Mouse (Mus musculus): ENCODE data around the gene Basp1. TPM values are rescaled to one million over a fixed set of nuclear protein-coding genes. Genes with fewer than 3 reads are reported as not detected.

The Basp1 gene
- polyA plus RNA-seq, 1 experiment from 2014 or later: 146 TPM

DNA sequence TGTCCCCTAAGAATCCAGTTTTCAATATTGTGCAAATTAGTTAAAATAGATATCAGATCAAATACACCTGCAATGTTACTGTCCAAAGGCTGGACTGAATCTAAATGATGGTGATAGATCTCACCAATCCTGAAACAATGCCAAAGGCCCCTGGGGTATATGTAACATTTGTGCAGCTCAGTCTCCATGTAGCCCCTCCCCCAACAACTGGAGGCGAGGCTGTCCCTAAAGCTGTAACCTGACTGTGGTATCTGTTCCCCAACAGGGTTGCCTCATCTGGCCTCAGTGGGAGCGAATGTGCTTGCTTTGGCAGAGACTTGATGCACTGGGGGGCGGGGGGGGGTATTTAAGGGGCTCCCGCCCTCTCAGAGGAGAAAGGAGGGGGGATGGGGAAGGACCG lies 52.7 kb downstream of the Basp1 start:
- H3K4me1 ChIP-seq: peaks cover 24% of the 10 kb centered on the region; the same call in 1 of the 2 replicates
- H3K27me3 ChIP-seq: no peaks in the 10 kb centered on the region
- no peak overlapping the region for H3K4me3 ChIP-seq
- H3K4me2 ChIP-seq (replicated peaks): no peak overlapping the region
- no peak for ATAC-seq (ENCODE audit: insufficient number of reproducible peaks, insufficient read depth, low FRiP score, low TSS enrichment)
- WGBS: 48% methylated on average over 5 of the region's 5 CpGs
- H3K27ac ChIP-seq: no peak overlapping the region
- 0 out of 2 replicates have a peak, but pooled peaks cover 4% of the 10 kb centered on the region for H3K36me3 ChIP-seq
- H3K9me3 ChIP-seq: no peaks in the 10 kb centered on the region
- H3K9ac ChIP-seq: no peak overlapping the region

DNA sequence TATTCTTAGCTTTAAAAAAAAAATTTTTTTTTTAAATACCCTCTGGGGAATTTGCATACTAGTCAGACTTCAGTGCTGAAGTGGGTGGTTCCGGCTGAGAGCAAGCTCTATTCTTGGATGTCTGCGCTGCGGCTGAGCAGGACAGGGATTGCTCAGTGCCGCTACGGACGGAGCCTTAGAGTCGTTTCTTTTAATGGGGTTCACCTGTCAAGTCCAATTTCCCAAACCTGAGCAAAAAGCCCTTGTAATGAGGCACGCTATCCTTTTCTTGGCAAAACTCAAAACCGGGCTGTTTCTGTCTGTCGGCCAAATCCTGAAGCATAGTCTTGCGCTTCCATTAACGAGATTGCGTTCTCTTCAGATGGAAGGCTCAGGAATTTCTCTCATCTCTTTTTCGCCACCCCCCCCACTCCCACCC lies 54.9 kb downstream of the Basp1 start:
- Histone ChIP-seq H3K4me1 (peaks cover 13% of the 10 kb centered on the region; the same call in 1 of the 2 replicates), H3K4me3 (no peak overlapping the region), H3K9me3 (no peaks in the 10 kb centered on the region), H3K4me2 (replicated peaks) (peak overlapping the region; percentile 12; the same call in 1 of the 2 replicates), H3K27ac (no peak overlapping the region), H3K9ac (no peak overlapping the region), H3K27me3 (no peaks in the 10 kb centered on the region), H3K36me3 (no peaks in the 10 kb centered on the region)
- no peak for ATAC-seq (ENCODE audit: insufficient number of reproducible peaks, insufficient read depth, low FRiP score, low TSS enrichment)
- 32% methylated on average over 14 of the region's 14 CpGs for WGBS

DNA sequence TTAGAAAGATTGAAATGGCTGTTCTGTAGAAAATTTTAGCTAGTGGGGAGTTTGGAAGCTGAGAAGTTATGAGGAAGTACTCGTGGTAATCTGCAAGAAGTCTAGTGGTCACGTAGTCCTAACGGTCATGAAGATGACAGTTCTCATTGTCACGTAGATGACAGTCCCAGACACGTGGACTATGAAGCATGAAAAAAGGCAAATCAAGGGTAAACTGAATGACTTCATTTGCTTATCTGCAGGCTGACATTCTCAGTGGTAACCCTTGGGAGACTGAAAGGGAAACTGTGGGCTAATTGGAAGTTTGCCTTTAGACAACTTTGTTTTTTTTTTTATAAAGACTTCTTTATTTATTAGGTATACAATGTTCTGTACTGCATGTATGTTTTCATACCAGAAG lies 58.2 kb downstream of the Basp1 start:
- Histone ChIP-seq H3K9ac (no peak overlapping the region), H3K27ac (no peak overlapping the region), H3K27me3 (no peaks in the 10 kb centered on the region), H3K9me3 (no peaks in the 10 kb centered on the region), H3K36me3 (no peaks in the 10 kb centered on the region), H3K4me2 (replicated peaks) (no peak overlapping the region), H3K4me1 (peaks cover 5% of the 10 kb centered on the region; the same call in 1 of the 2 replicates), H3K4me3 (no peak overlapping the region)
- 86% methylated on average over 5 of the region's 5 CpGs for WGBS
- no peak for ATAC-seq (ENCODE audit: insufficient number of reproducible peaks, insufficient read depth, low FRiP score, low TSS enrichment)

DNA sequence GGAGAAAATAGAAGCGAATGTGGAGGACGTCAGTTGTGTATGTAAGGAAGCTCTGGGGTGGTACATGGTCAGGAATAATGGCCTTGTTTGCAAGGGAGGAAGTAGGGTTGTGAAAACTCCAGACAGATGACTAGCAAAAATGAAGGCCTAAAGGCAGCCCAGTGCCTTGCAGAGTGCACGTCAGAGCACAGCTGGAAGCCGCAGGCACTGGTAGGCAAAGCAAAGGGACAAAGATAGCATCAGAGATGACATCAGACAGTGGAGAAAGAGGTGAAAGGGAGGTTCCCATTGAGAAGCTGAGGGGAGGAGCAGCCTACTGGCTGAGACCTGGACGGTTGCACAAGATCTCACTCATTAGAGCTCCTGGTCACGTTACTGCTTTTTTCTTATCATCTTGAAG lies 58.8 kb downstream of the Basp1 start:
- H3K9me3 ChIP-seq: no peaks in the 10 kb centered on the region
- H3K4me1 ChIP-seq: no peaks in the 10 kb centered on the region
- no peak overlapping the region for H3K9ac ChIP-seq
- H3K27ac ChIP-seq: no peak overlapping the region
- 77% methylated on average over 6 of the region's 6 CpGs for WGBS
- H3K27me3 ChIP-seq: no peaks in the 10 kb centered on the region
- no peaks in the 10 kb centered on the region for H3K36me3 ChIP-seq
- H3K4me2 ChIP-seq (replicated peaks): no peak overlapping the region
- no peak overlapping the region for H3K4me3 ChIP-seq
- no peak for ATAC-seq (ENCODE audit: insufficient number of reproducible peaks, insufficient read depth, low FRiP score, low TSS enrichment)

DNA sequence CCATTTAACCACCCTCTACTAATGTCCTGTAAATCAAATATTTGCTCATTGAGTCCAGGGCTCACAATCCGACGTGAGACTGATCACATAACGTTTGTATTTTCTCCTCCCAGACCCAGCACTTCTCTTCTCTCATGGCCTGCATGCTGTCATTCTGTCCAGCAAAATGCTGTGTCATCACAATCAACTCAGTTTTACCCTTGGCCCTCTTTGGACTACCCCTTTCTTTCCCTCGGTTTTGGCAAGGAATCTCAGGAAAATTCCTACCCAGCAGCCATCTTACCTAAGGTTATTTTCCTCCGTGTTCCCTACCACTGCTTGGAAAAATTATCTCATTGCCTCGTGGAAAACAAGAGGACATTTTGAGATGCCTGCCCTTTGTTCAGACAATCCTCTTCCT lies 60.1 kb downstream of the Basp1 start:
- Histone ChIP-seq H3K4me1 (no peaks in the 10 kb centered on the region), H3K9me3 (no peaks in the 10 kb centered on the region), H3K9ac (no peak overlapping the region), H3K27me3 (no peaks in the 10 kb centered on the region), H3K4me2 (replicated peaks) (no peak overlapping the region), H3K36me3 (no peaks in the 10 kb centered on the region), H3K27ac (no peak overlapping the region), H3K4me3 (no peak overlapping the region)
- no peak for ATAC-seq (ENCODE audit: insufficient number of reproducible peaks, insufficient read depth, low FRiP score, low TSS enrichment)
- 88% methylated on average over 6 of the region's 6 CpGs for WGBS

DNA sequence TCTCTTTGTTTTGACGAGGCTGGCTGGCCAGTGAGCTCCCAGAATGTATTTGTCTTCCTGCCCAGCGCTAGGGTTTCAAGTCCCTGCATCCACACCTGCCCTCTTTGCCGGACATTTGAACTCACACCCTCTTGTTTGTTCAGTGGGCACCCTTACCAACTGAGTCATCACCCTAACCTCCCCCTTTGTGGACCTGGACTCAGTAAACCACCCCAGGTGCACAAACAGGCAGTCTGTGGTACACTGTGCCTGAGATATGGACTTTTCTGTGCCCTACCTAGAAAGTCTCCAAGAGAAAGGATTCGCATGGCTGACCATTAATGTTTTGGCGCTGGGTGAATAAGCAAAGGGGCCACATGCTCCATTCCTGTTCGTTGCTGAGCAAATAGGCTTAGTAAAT lies 70.3 kb downstream of the Basp1 start:
- no peaks in the 10 kb centered on the region for H3K4me1 ChIP-seq
- H3K27me3 ChIP-seq: no peaks in the 10 kb centered on the region
- no peak overlapping the region for H3K27ac ChIP-seq
- H3K9ac ChIP-seq: no peak overlapping the region
- H3K36me3 ChIP-seq: no peaks in the 10 kb centered on the region
- no peak for ATAC-seq (ENCODE audit: insufficient number of reproducible peaks, insufficient read depth, low FRiP score, low TSS enrichment)
- no peak overlapping the region for H3K4me2 ChIP-seq (replicated peaks)
- WGBS: 77% methylated on average over 6 of the region's 6 CpGs
- H3K4me3 ChIP-seq: no peak overlapping the region
- no peaks in the 10 kb centered on the region for H3K9me3 ChIP-seq

DNA sequence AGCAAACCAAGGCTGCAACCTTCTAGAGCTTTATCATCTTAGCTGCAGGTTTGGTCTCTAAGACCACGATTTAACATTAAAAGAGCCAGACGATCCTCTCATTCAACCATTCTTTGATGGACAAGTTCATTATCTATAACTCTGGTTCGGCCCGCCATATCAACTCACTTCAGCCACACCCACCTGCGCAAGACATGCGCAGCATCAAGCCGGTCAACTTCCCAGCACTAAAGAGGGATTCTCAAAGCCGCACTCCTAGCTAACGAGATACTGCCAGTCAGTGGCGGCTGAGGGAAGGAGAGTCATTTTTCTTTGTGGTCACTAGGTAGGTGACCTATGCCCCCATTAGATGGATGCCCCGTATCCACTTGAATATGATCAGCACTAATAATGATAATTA lies 78.3 kb downstream of the Basp1 start:
- Histone ChIP-seq H3K9me3 (no peaks in the 10 kb centered on the region), H3K4me3 (no peak overlapping the region), H3K4me2 (replicated peaks) (no peak overlapping the region), H3K9ac (no peak overlapping the region), H3K36me3 (no peaks in the 10 kb centered on the region), H3K27me3 (no peaks in the 10 kb centered on the region), H3K27ac (no peak overlapping the region), H3K4me1 (no peaks in the 10 kb centered on the region)
- WGBS: 86% methylated on average over 11 of the region's 11 CpGs
- no peak for ATAC-seq (ENCODE audit: insufficient number of reproducible peaks, insufficient read depth, low FRiP score, low TSS enrichment)

DNA sequence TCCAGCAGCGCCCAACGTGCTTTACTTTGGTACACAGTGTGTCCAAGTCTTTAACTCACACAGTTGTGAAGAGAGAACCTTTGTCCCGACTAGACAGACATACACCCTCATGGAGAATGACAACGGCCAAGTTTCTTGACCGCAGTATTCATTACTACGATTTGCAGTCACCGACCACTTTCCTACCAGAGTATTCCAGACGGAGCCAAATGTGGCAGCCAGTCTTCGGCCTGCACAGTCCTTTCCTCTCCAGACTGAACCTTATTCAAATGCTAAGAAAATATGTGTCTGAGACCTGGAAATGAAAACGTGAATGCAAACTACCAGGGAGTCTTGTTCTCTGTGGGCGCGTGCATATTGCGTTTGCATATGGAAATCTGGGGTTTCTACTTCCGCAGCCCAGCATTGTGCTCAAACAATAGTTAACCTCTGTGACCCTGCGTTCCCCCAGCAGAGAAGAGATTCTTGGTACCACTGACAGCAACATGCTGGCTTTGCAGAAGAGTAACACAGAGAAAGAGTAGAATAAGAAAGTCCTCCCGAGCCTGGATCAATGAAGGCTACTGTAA lies 81.6 kb downstream of the Basp1 start:
- no peak for ATAC-seq (ENCODE audit: insufficient number of reproducible peaks, insufficient read depth, low FRiP score, low TSS enrichment)
- no peak overlapping the region for H3K4me2 ChIP-seq (replicated peaks)
- H3K27me3 ChIP-seq: no peaks in the 10 kb centered on the region
- H3K4me3 ChIP-seq: no peak overlapping the region
- no peak overlapping the region for H3K27ac ChIP-seq
- H3K9ac ChIP-seq: no peak overlapping the region
- H3K4me1 ChIP-seq: no peaks in the 10 kb centered on the region
- H3K9me3 ChIP-seq: no peaks in the 10 kb centered on the region
- no peaks in the 10 kb centered on the region for H3K36me3 ChIP-seq
- 56% methylated on average over 16 of the region's 16 CpGs for WGBS

DNA sequence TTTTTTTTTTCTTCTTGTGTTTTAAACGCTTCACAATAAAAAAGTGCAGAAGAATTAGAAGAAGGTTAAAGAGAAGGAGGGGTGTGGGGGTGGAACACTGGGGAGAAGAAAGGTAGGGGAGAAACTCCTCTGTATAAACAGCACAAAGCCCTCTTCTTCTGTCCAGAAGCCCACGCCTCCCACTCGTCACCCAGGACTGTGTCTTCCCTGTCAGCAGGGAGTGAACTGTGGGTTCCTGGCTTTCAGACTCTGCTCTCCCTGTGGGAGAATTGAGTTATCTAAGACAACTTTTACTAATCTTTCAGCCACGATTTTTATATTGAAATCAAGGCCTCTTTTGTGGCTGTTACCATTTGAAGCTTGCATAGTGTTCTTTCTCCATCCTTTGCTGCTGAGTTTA lies 82.6 kb downstream of the Basp1 start:
- Histone ChIP-seq H3K9ac (no peak overlapping the region), H3K27me3 (no peaks in the 10 kb centered on the region), H3K9me3 (no peaks in the 10 kb centered on the region), H3K36me3 (no peaks in the 10 kb centered on the region), H3K4me2 (replicated peaks) (no peak overlapping the region), H3K4me3 (no peak overlapping the region), H3K27ac (no peak overlapping the region), H3K4me1 (no peaks in the 10 kb centered on the region)
- WGBS: 71% methylated on average over 4 of the region's 4 CpGs
- no peak for ATAC-seq (ENCODE audit: insufficient number of reproducible peaks, insufficient read depth, low FRiP score, low TSS enrichment)

DNA sequence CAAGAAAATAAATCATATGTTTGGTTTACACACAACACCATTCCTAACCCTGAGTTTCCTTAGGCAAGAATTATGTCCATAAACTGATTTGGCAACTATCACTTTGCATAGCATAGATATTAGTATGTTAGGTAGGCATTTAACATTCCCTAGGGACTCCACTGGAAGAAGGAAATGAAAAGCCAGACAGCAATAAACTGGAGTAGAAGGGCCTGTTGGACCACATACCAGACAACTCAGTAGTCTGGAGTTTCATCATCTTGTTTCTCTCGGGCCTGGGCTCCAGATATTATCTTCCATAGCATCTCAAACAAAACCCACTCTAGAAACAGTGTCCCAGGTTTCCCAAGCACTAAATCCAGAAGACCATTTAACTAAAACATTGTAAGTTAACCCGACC lies 91.0 kb downstream of the Basp1 start:
- Histone ChIP-seq H3K9me3 (no peaks in the 10 kb centered on the region), H3K27ac (no peak overlapping the region), H3K9ac (no peak overlapping the region), H3K4me3 (no peak overlapping the region), H3K4me2 (replicated peaks) (no peak overlapping the region), H3K36me3 (no peaks in the 10 kb centered on the region), H3K4me1 (no peaks in the 10 kb centered on the region), H3K27me3 (no peaks in the 10 kb centered on the region)
- ATAC-seq (ENCODE audit: insufficient number of reproducible peaks, insufficient read depth, low FRiP score, low TSS enrichment): no peak
- 56% methylated on average over 2 of the region's 2 CpGs for WGBS

DNA sequence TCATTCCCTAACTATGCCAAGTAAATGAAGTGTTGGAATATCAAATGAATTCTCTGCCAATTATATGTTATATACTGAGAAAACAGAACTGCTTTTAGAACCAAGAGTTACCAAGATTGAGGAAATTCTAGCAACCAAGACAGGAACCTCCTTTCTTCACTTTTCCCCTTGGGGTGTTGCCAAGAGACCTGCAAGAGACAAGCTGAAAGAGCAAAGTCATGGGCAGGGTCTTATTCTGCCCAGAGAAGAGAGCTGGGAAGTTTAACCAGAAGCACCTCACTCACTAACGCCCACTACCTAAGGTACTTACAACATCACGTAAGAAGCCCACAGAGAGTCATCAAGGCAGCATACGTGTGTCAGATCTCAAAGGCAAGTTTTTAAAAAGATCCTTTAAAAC lies 91.5 kb downstream of the Basp1 start:
- H3K4me3 ChIP-seq: no peak overlapping the region
- no peaks in the 10 kb centered on the region for H3K27me3 ChIP-seq
- no peak for ATAC-seq (ENCODE audit: insufficient number of reproducible peaks, insufficient read depth, low FRiP score, low TSS enrichment)
- H3K9me3 ChIP-seq: no peaks in the 10 kb centered on the region
- H3K4me2 ChIP-seq (replicated peaks): no peak overlapping the region
- no peak overlapping the region for H3K27ac ChIP-seq
- no peak overlapping the region for H3K9ac ChIP-seq
- 91% methylated on average over 3 of the region's 3 CpGs for WGBS
- no peaks in the 10 kb centered on the region for H3K4me1 ChIP-seq
- no peaks in the 10 kb centered on the region for H3K36me3 ChIP-seq

DNA sequence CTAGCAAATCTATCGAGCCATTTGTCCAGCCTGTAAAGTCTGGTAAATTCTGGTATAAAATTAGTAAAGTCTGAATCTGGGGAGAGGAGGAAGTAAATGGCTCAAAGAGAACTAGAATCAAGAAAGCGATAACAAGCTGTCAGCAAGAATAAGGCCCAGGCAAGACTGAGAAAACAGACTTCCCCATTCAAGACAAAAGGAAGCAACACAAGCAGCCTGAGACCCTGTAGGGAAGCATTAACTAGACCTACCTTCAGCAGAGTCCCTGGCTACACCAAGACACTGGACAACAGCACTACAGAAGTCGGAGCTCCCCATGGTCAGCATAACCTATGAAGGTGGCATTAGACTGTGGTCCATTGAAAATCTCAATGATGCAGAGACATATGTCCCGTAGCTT lies 91.9 kb downstream of the Basp1 start:
- Histone ChIP-seq H3K36me3 (no peaks in the 10 kb centered on the region), H3K27ac (no peak overlapping the region), H3K9me3 (no peaks in the 10 kb centered on the region), H3K4me1 (no peaks in the 10 kb centered on the region), H3K4me2 (replicated peaks) (no peak overlapping the region), H3K9ac (no peak overlapping the region), H3K27me3 (no peaks in the 10 kb centered on the region), H3K4me3 (no peak overlapping the region)
- no peak for ATAC-seq (ENCODE audit: insufficient number of reproducible peaks, insufficient read depth, low FRiP score, low TSS enrichment)
- whole genome bisulfite sequencing: 83% methylated on average over 4 of the region's 4 CpGs

DNA sequence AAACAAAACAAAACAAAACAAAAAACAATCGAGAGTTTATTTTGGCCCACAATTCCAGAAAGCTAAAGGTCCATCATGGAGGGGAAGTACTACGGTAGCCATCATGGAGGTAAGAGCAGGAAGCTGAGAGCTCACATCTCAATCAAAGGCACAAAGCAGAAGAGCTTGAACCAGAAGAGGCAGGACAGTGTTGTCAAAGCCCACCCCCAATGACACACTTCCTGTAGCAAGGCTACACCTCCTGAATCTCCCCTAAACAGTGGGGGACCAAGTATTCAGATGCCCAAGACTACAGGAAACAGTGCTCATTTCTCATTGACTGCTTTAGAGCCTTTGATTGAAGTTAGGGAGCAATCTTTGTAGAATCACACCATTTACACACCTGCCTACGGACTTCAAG lies 99.1 kb downstream of the Basp1 start:
- Histone ChIP-seq H3K27me3 (no peaks in the 10 kb centered on the region), H3K36me3 (no peaks in the 10 kb centered on the region), H3K27ac (no peak overlapping the region), H3K9ac (no peak overlapping the region), H3K4me1 (no peaks in the 10 kb centered on the region), H3K9me3 (no peaks in the 10 kb centered on the region), H3K4me3 (no peak overlapping the region), H3K4me2 (replicated peaks) (no peak overlapping the region)
- no peak for ATAC-seq (ENCODE audit: insufficient number of reproducible peaks, insufficient read depth, low FRiP score, low TSS enrichment)
- WGBS: 88% methylated on average over 3 of the region's 3 CpGs

All from embryonic facial prominence, embryonic 12.5 days (tissue).